20 mouse cellular contexts compared by ENCODE assay signal in genomic region chr1:23648875-23649506, GRCm38 (mm10).
DNase-seq lines count a peak whose midpoint lies in the region; ATAC-seq and TF ChIP-seq lines count a peak whose summit lies in the region.
"Had no signal": no experiment of that assay in that cellular context is flagged by ENCODE, and none has a peak within 500 bp of the region (broad histone marks: within the 10 kb centered on the region; RNA-seq: fewer than 3 reads in every experiment).

No protein-coding gene starts in this region.

- H3K27ac ChIP-seq in hindbrain, embryonic 15.5 days (replicated peaks): no peak overlapping the region
- H3K27ac ChIP-seq in hindbrain, embryonic 12.5 days: no peak overlapping the region
- no peak overlapping the region for H3K27ac ChIP-seq in midbrain, postnatal 0 days (ENCODE audit: low read depth, low read length)
- no peak overlapping the region for H3K27ac ChIP-seq in midbrain, embryonic 14.5 days (replicated peaks; ENCODE audit: low read depth, low read length)
- H3K27ac ChIP-seq in hindbrain, embryonic 16.5 days (ENCODE audit: low read depth, low read length): no peak overlapping the region
- H3K27ac ChIP-seq: embryonic facial prominence, embryonic 13.5 days; limb, embryonic 13.5 days; liver, embryonic 12.5 days; midbrain, embryonic 10.5 days had no signal

- H3K4me3 ChIP-seq in hindbrain, embryonic 15.5 days: no peak overlapping the region
- H3K4me3 ChIP-seq in hindbrain, embryonic 12.5 days: no peak overlapping the region
- H3K4me3 ChIP-seq in midbrain, postnatal 0 days (ENCODE audit: low read depth, low read length): no peak overlapping the region
- no peak overlapping the region for H3K4me3 ChIP-seq in midbrain, embryonic 14.5 days (replicated peaks; ENCODE audit: low read depth, low read length)
- H3K4me3 ChIP-seq in hindbrain, embryonic 16.5 days (ENCODE audit: low read length): no peak overlapping the region
- H3K4me3 ChIP-seq: embryonic facial prominence, embryonic 13.5 days; erythroblast, embryonic 14.5 days; limb, embryonic 13.5 days; liver, embryonic 12.5 days; midbrain, embryonic 10.5 days had no signal

- no peaks in the 10 kb centered on the region for H3K36me3 ChIP-seq in hindbrain, embryonic 15.5 days
- no peaks in the 10 kb centered on the region for H3K36me3 ChIP-seq in hindbrain, embryonic 12.5 days
- H3K36me3 ChIP-seq in midbrain, postnatal 0 days (ENCODE audit: insufficient read depth, low read length): no peaks in the 10 kb centered on the region
- no peaks in the 10 kb centered on the region for H3K36me3 ChIP-seq in midbrain, embryonic 14.5 days (ENCODE audit: control insufficient read depth, insufficient read depth, low read length)
- H3K36me3 ChIP-seq in hindbrain, embryonic 16.5 days (ENCODE audit: control insufficient read depth, insufficient read depth, low read length): no peaks in the 10 kb centered on the region
- H3K36me3 ChIP-seq: embryonic facial prominence, embryonic 13.5 days; limb, embryonic 13.5 days; liver, embryonic 12.5 days; midbrain, embryonic 10.5 days had no signal

- H3K27me3 ChIP-seq in hindbrain, embryonic 15.5 days: no peaks in the 10 kb centered on the region
- no peaks in the 10 kb centered on the region for H3K27me3 ChIP-seq in hindbrain, embryonic 12.5 days
- H3K27me3 ChIP-seq in midbrain, postnatal 0 days (ENCODE audit: insufficient read depth, low read length): no peaks in the 10 kb centered on the region
- H3K27me3 ChIP-seq in midbrain, embryonic 14.5 days (ENCODE audit: control insufficient read depth, insufficient read depth, low read length): no peaks in the 10 kb centered on the region
- H3K27me3 ChIP-seq in hindbrain, embryonic 16.5 days (replicated peaks; ENCODE audit: control insufficient read depth, insufficient read depth, low read length): no peaks in the 10 kb centered on the region
- H3K27me3 ChIP-seq: embryonic facial prominence, embryonic 13.5 days; limb, embryonic 13.5 days; liver, embryonic 12.5 days had no signal

- WGBS in hindbrain, embryonic 15.5 days: 60% methylated on average over 7 of the region's 7 CpGs
- 79% methylated on average over 7 of the region's 7 CpGs for WGBS in hindbrain, embryonic 12.5 days
- 76% methylated on average over 7 of the region's 7 CpGs for WGBS in midbrain, postnatal 0 days
- 87% methylated on average over 7 of the region's 7 CpGs for WGBS in midbrain, embryonic 14.5 days
- WGBS in hindbrain, embryonic 16.5 days: 59% methylated on average over 7 of the region's 7 CpGs

- H3K4me2 ChIP-seq in hindbrain, embryonic 15.5 days: no peak overlapping the region
- no peak overlapping the region for H3K4me2 ChIP-seq in hindbrain, embryonic 12.5 days (replicated peaks)
- no peak overlapping the region for H3K4me2 ChIP-seq in midbrain, postnatal 0 days (ENCODE audit: low read depth, low read length, poor library complexity, severe bottlenecking)
- H3K4me2 ChIP-seq in midbrain, embryonic 14.5 days (ENCODE audit: low read length): no peak overlapping the region
- no peak overlapping the region for H3K4me2 ChIP-seq in hindbrain, embryonic 16.5 days (ENCODE audit: low read length)
- H3K4me2 ChIP-seq: embryonic facial prominence, embryonic 13.5 days; limb, embryonic 13.5 days; liver, embryonic 12.5 days had no signal

- DNase-seq in midbrain, postnatal 0 days (ENCODE audit: low spot score): peak; percentile 22
- DNase-seq in midbrain, embryonic 14.5 days: no peak
- DNase-seq in urinary bladder, postnatal 25 days (ENCODE audit: low spot score): no peak
- DNase-seq in embryo, embryonic 11 days: no peak
- DNase-seq: adrenal gland, adult 8-10 months; cerebellum, adult 2 months; cerebellum, postnatal 25 days; kidney, postnatal 4 days; lung, adult 18-20 months; right cerebral cortex, postnatal 4 days; thymus, postnatal 14 days had no signal

- H3K9ac ChIP-seq in hindbrain, embryonic 15.5 days: no peak overlapping the region
- H3K9ac ChIP-seq in hindbrain, embryonic 12.5 days: no peak overlapping the region
- no peak overlapping the region for H3K9ac ChIP-seq in midbrain, postnatal 0 days (replicated peaks; ENCODE audit: low read length, poor library complexity, severe bottlenecking)
- H3K9ac ChIP-seq in midbrain, embryonic 14.5 days (replicated peaks; ENCODE audit: low read length): no peak overlapping the region
- H3K9ac ChIP-seq in hindbrain, embryonic 16.5 days (ENCODE audit: low read depth, low read length): no peak overlapping the region
- H3K9ac ChIP-seq: embryonic facial prominence, embryonic 13.5 days; limb, embryonic 13.5 days; liver, embryonic 12.5 days had no signal

- H3K4me1 ChIP-seq in hindbrain, embryonic 15.5 days (replicated peaks): peaks cover 9% of the 10 kb centered on the region; the same call in 1 of the 2 replicates
- H3K4me1 ChIP-seq in hindbrain, embryonic 12.5 days: no peaks in the 10 kb centered on the region
- no peaks in the 10 kb centered on the region for H3K4me1 ChIP-seq in midbrain, postnatal 0 days (ENCODE audit: insufficient read depth, low read length)
- H3K4me1 ChIP-seq in midbrain, embryonic 14.5 days (ENCODE audit: control insufficient read depth, insufficient read depth, low read length): no peaks in the 10 kb centered on the region
- no peaks in the 10 kb centered on the region for H3K4me1 ChIP-seq in hindbrain, embryonic 16.5 days (ENCODE audit: control insufficient read depth, insufficient read depth, low read depth, low read length)
- H3K4me1 ChIP-seq: embryonic facial prominence, embryonic 13.5 days; limb, embryonic 13.5 days; liver, embryonic 12.5 days; midbrain, embryonic 10.5 days had no signal

- H3K9me3 ChIP-seq in hindbrain, embryonic 15.5 days: no peaks in the 10 kb centered on the region
- no peaks in the 10 kb centered on the region for H3K9me3 ChIP-seq in hindbrain, embryonic 12.5 days (replicated peaks)
- no peaks in the 10 kb centered on the region for H3K9me3 ChIP-seq in midbrain, postnatal 0 days (ENCODE audit: low read length)
- H3K9me3 ChIP-seq in midbrain, embryonic 14.5 days (ENCODE audit: control insufficient read depth, low read length): no peaks in the 10 kb centered on the region
- no peaks in the 10 kb centered on the region for H3K9me3 ChIP-seq in hindbrain, embryonic 16.5 days (ENCODE audit: control insufficient read depth, low read length)
- H3K9me3 ChIP-seq: embryonic facial prominence, embryonic 13.5 days; limb, embryonic 13.5 days; liver, embryonic 12.5 days; midbrain, embryonic 10.5 days had no signal

- 0 out of 2 replicates have a peak, but pooled peaks have one; percentile 48 for ATAC-seq in hindbrain, embryonic 15.5 days (ENCODE audit: low FRiP score, low read depth)
- ATAC-seq in hindbrain, embryonic 12.5 days (ENCODE audit: low FRiP score): no peak
- no peak for ATAC-seq in midbrain, postnatal 0 days (ENCODE audit: low FRiP score)
- ATAC-seq in midbrain, embryonic 14.5 days (ENCODE audit: low FRiP score, low TSS enrichment): no peak
- ATAC-seq in hindbrain, embryonic 16.5 days: peak; percentile 70; the same call in 1 of the 2 replicates
- ATAC-seq: activated CD4-positive, CD25-positive, alpha-beta regulatory T cell, adult 4 months; liver, embryonic 12.5 days had no signal

- TF ChIP-seq CTCF in midbrain, postnatal 0 days (IDR thresholded peaks at IDR 0.05): no peak

Comparison
In these comparisons a context has a peak if more than half of its experiments do, and no peak if none do; other contexts are left out.
1. ATAC-seq: peak in hindbrain, embryonic 15.5 days (single experiment) and hindbrain, embryonic 16.5 days (single experiment); none in hindbrain, embryonic 12.5 days (single experiment), midbrain, postnatal 0 days (single experiment) and midbrain, embryonic 14.5 days (single experiment).